Mouse (Mus musculus) kidney, postnatal 0 days (tissue): ENCODE data around the gene Unc5cl. TPM values are rescaled to one million over a fixed set of nuclear protein-coding genes. Genes with fewer than 3 reads are reported as not detected.

Experiments used
- ATAC-seq: fragments of 200-750 bp; cut with Nextera tagmentation; replicated peaks from 2 replicates; pipeline ENCODE4 v1.8.0; 2017; ENCODE audit warnings: low read depth, moderate number of reproducible peaks, moderate TSS enrichment, moderate library complexity; ENCODE audit not compliant: low FRiP score
- DNase-seq: peaks from one replicate; pipeline ENCODE4 v3.0.0-alpha.2; 2016; ENCODE audit warnings: low spot score
- H3K27ac ChIP-seq: fragments of 300-500 bp; sonication (generic); 2 replicates; pipeline ENCODE4 v1.5.1; 2014; ENCODE audit warnings: mild to moderate bottlenecking
- H3K27me3 ChIP-seq: fragments of 300-500 bp; sonication (generic); 2 replicates; pipeline ENCODE4 v1.6.1; 2014; ENCODE audit warnings: low read length, mixed read lengths; ENCODE audit not compliant: insufficient read depth
- H3K36me3 ChIP-seq: fragments of 300-500 bp; sonication (generic); 2 replicates; pipeline ENCODE4 v1.6.1; 2014; ENCODE audit warnings: low read length, mixed read lengths; ENCODE audit not compliant: insufficient read depth
- H3K4me1 ChIP-seq: fragments of 300-500 bp; sonication (generic); replicated peaks from 2 replicates; pipeline ENCODE4 v1.6.1; 2014; ENCODE audit warnings: antibody characterized with exemption, low read length, mixed read lengths; ENCODE audit not compliant: insufficient read depth
- H3K4me2 ChIP-seq: fragments of 300-500 bp; sonication (generic); 2 replicates; pipeline ENCODE4 v1.6.1; 2014; ENCODE audit warnings: mild to moderate bottlenecking, low read length, moderate library complexity, mixed read lengths
- H3K4me3 ChIP-seq: fragments of 300-500 bp; sonication (generic); replicated peaks from 2 replicates; pipeline ENCODE4 v1.5.1; 2014; ENCODE audit warnings: low read depth, low read length
- H3K9ac ChIP-seq: fragments of 300-500 bp; sonication (generic); 2 replicates; pipeline ENCODE4 v1.6.1; 2014; ENCODE audit warnings: low read depth, low read length
- H3K9me3 ChIP-seq: fragments of 300-500 bp; sonication (generic); replicated peaks from 2 replicates; pipeline ENCODE4 v1.6.1; 2016; ENCODE audit warnings: low read length, inconsistent platforms, mixed read lengths
- CTCF ChIP-seq: IDR thresholded peaks from 2 replicates; pipeline ENCODE4 v1.5.1; 2016; ENCODE audit warnings: antibody characterized with exemption, low read depth, mild to moderate bottlenecking, moderate library complexity
- WGBS: fragments of 180-500 bp; shearing (Covaris S2); extraction: QIAGEN DNeasy Blood & Tissue Kit; methylation state at CpG from one replicate; pipeline ENCODE4 v1.1.7; 2014; 5-methylcytosine and 5-hydroxymethylcytosine counted together
- polyA plus RNA-seq: library from polyadenylated mRNA; unstranded; fragments of >200 nt; fragmentation: Nextera tagmentation; extraction: Ambion mirVana; gene quantifications from 2 replicates; pipeline ENCODE4 v1.2.1, GENCODE M21; 2015

Unc5cl gene
- polyA plus RNA-seq, 1 experiment from 2014 or later = 3.6 TPM

- ATAC-seq = no peak
- no peaks in the 10 kb centered on the region for H3K36me3 ChIP-seq
- peaks cover 9% of the 10 kb centered on the region for H3K4me1 ChIP-seq
- no peak within 1 kb of the TSS for H3K9ac ChIP-seq
- whole genome bisulfite sequencing = 44% methylated on average over 7 of the region's 7 CpGs
- TF ChIP-seq CTCF = no peak
- peak within 1 kb of the TSS; percentile 40 for H3K27ac ChIP-seq
- DNase-seq = no peak
- no peak within 1 kb of the TSS for H3K4me3 ChIP-seq
- no peak within 1 kb of the TSS for H3K4me2 ChIP-seq
- no peaks in the 10 kb centered on the region for H3K9me3 ChIP-seq
- H3K27me3 ChIP-seq = no peaks in the 10 kb centered on the region
Measured at GRCm38 (mm10) chr17:48451353-48451675, 3.4 kb upstream of the Unc5cl start, which contains the start of gene Tspo2. Gene Tspo2, minus strand, starts transcription at chr17:48451522.

GRCm38 (mm10) chr17:48451753-48452444 lies 2.8 kb upstream of the Unc5cl start:
- Histone ChIP-seq H3K9me3 (no peaks in the 10 kb centered on the region), H3K9ac (no peak overlapping the region), H3K4me2 (no peak overlapping the region), H3K4me3 (no peak overlapping the region), H3K4me1 (peaks cover 9% of the 10 kb centered on the region), H3K27me3 (no peaks in the 10 kb centered on the region), H3K27ac (peak overlapping the region; percentile 40), H3K36me3 (no peaks in the 10 kb centered on the region)
- no peak for TF ChIP-seq CTCF
- no peak for DNase-seq
- 60% methylated on average over 9 of the region's 9 CpGs for WGBS
- no peak for ATAC-seq

DNA sequence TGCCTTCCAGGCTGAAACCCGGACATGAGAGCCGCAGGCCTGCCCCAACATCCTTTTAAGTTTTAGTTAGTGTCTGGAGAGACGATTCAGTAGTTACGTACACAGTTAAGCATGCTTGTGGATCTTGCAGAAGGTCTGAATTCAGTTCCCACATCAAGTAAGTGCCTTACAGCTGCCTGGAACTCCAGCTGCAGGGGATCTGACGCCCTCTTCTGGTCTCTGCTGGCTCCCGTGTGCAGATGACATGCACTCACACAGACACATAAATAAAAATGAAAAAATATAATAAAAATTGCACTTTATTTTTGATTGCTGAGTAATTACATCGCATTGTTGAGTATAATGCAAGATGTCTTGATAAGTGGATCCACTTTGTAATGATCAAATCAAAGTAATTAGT lies 1.2 kb upstream of the Unc5cl start:
- Histone ChIP-seq H3K4me1 (peaks cover 9% of the 10 kb centered on the region), H3K4me2 (no peak overlapping the region), H3K36me3 (no peaks in the 10 kb centered on the region), H3K27me3 (no peaks in the 10 kb centered on the region), H3K9ac (no peak overlapping the region), H3K27ac (no peak overlapping the region), H3K9me3 (no peaks in the 10 kb centered on the region), H3K4me3 (no peak overlapping the region)
- DNase-seq (no peak), ATAC-seq (no peak)
- WGBS = 78% methylated on average over 7 of the region's 7 CpGs
- TF ChIP-seq CTCF = peak; percentile 46

DNA sequence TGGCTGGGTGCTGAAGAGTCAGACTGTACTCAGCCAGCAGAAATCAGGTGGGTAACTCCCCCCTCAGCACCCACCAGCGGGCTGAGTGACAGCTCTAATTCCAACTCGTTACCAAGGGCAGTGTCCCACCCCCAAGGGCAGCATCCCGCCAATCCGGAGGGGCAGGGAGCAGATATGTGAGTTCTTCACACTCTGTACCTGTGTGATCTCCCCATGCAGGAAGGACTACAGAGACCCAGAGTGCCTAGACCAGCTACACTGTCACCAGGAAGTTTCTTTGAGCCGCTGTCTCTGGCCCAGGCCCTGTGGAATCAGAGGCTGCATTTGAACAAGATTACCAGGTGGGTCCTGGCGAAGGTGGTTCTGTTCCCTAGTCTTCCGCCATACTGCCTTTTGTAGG lies 511 bp upstream of the Unc5cl start:
- no peak overlapping the region for H3K9ac ChIP-seq
- H3K27ac ChIP-seq = no peak overlapping the region
- H3K4me2 ChIP-seq = no peak overlapping the region
- no peaks in the 10 kb centered on the region for H3K27me3 ChIP-seq
- ATAC-seq (no peak), DNase-seq (no peak)
- no peak for TF ChIP-seq CTCF
- WGBS = 67% methylated on average over 7 of the region's 7 CpGs
- no peak overlapping the region for H3K4me3 ChIP-seq
- H3K9me3 ChIP-seq = no peaks in the 10 kb centered on the region
- H3K4me1 ChIP-seq = peaks cover 9% of the 10 kb centered on the region
- no peaks in the 10 kb centered on the region for H3K36me3 ChIP-seq

DNA sequence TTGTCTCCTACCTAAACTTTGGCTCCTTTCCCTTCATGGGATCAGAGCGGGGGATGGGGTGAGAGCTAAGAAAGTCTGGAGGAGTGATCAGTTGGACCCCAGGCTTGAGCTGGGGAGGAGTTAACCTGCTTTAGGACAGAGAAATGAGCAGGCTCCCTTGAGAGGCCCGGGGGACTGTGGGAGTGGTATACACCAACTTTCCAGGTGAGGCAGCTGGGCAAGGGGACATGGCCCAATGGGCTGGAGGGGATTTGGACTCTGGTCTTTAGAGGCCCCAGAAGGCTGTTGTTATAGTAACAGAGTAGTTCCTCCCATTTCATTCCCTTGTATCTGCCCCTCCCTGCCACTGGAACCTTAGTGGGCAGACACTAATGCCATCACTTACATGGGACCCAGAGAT lies 1.3 kb downstream of the Unc5cl start:
- no peak for TF ChIP-seq CTCF
- no peaks in the 10 kb centered on the region for H3K27me3 ChIP-seq
- no peak overlapping the region for H3K27ac ChIP-seq
- H3K9ac ChIP-seq = no peak overlapping the region
- peaks cover 9% of the 10 kb centered on the region for H3K4me1 ChIP-seq
- H3K9me3 ChIP-seq = no peaks in the 10 kb centered on the region
- DNase-seq (no peak), ATAC-seq (peak; percentile 71; the same call in 1 of the 2 replicates)
- no peak overlapping the region for H3K4me3 ChIP-seq
- no peaks in the 10 kb centered on the region for H3K36me3 ChIP-seq
- no peak overlapping the region for H3K4me2 ChIP-seq
- WGBS = 86% methylated on average over 2 of the region's 2 CpGs

DNA sequence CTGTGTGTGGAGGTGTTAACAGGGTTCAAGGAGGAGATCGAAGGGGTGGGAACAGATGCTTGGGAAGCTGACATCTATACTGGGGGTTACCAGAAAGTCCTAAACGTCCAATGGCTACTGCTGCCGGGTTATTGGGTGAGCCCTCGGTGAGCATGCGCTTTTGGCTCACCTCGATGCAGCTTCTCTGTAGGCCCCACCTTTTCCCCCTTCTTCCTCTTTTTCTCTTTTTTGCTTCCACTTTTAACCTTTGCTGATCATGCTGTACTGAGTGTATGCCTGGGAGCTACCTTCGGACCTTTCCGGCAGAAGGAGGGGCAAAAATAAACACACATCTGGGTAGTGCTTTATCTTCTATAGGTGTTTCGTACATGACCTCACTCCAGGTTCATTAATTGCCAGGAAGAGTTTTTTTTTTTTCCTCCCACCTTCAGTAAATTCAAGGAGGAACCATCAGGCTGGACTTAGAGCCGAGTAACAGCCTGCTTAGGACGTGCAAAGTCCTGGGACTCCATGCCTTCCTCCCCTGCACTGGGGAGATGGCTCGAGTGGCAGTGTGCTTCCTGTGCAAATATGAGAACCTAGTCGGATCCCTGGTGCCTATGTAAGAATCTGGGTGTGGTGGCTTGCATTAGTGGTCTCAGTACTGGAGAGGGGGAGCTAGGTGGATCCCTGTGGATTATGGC lies 3.4 kb downstream of the Unc5cl start:
- Histone ChIP-seq H3K27me3 (no peaks in the 10 kb centered on the region), H3K9me3 (no peaks in the 10 kb centered on the region), H3K4me3 (no peak overlapping the region), H3K27ac (no peak overlapping the region), H3K4me2 (no peak overlapping the region), H3K4me1 (no peaks in the 10 kb centered on the region), H3K9ac (no peak overlapping the region), H3K36me3 (no peaks in the 10 kb centered on the region)
- no peak for TF ChIP-seq CTCF
- DNase-seq (no peak), ATAC-seq (no peak)
- 47% methylated on average over 13 of the region's 13 CpGs for WGBS
